Mouse (Mus musculus) left cerebral cortex, postnatal 4 days (tissue): ENCODE data around the gene Tex11. TPM values are rescaled to one million over a fixed set of nuclear protein-coding genes. Genes with fewer than 3 reads are reported as not detected.
A peak's percentile ranks its signal among the peaks of the same experiment; 100 is the strongest.
"Not testable (repeated sequence)": the region's sequence is repeated elsewhere in the genome, so short reads cannot be mapped to it uniquely, and the experiment has no call there.

Source experiments
- DNase-seq: peaks from one replicate; pipeline ENCODE4 v3.0.0-alpha.2; 2022
- intact Hi-C: fragments of 180-260 bp; cut with DNase I; formaldehyde crosslinking; loops from one replicate; pipeline ENCODE4 v1.15.1; 2025
- total RNA-seq, 2 experiments: library from RNA; stranded (reverse); gene quantifications; 2 replicates each; pipeline ENCODE4 v1.2.3; 2021

Tex11 gene
- under 1 TPM in 1 of 2 experiments, not detected in 1; 0.18 TPM for total RNA-seq

GRCm38 (mm10) chrX:101059541-101059940 lies at the start of gene Tex11:
Gene Tex11 (minus strand): TSS chrX:101059667.
- intact Hi-C loops, result no loop called here
- no peak for DNase-seq

DNA sequence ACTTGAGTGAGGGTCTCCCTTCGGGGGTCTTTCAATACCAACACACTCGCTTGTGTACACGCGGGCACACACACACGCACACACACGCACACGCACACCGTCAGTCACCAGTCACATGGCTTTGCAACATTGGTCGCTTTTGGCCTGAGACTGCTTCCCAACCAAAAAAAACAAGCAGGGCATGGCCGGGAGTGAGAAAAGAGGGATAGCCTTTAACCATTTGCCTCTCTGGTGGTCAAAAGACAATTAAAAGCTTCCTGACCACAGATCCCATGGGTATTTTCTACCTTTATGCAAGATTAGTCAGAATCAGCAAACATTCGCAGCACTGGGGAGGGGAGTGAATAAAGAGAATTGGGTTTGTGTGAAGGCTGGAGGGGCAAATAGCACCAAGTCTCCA lies 26.5 kb upstream of the Tex11 start, which contains the start of gene Slc7a3:
TSS of gene Slc7a3 (minus strand) at position 101 of the 400 bp plus-strand sequence.
- DNase-seq, result no peak
- intact Hi-C loops, result no loop called here

- DNase-seq, intact Hi-C loops: not testable (repeated sequence)
These were observed 25.7 kb upstream of the Tex11 start for GRCm38 (mm10) chrX:101085211-101085610.

DNA sequence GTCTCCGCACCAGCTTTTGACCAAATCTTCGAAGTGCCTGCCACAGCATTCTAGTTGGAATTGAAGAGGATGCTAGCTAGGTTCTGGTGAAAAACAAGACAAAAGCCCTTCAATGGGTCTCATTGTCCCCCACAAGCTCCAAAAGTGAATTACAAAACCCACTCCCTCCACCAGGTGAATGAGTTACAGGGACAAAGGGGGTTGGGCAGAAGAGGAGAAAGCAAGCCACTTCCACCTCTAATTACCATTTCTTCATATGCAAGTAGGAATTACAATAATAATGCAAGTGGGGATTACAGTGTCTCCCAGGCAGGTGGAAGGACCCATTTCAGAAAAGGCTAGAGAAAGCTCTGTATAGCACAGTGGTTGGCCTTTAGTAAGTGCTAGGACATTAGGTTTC lies 24.7 kb upstream of the Tex11 start:
- DNase-seq, result no peak
- intact Hi-C loops, result no loop called here

DNA sequence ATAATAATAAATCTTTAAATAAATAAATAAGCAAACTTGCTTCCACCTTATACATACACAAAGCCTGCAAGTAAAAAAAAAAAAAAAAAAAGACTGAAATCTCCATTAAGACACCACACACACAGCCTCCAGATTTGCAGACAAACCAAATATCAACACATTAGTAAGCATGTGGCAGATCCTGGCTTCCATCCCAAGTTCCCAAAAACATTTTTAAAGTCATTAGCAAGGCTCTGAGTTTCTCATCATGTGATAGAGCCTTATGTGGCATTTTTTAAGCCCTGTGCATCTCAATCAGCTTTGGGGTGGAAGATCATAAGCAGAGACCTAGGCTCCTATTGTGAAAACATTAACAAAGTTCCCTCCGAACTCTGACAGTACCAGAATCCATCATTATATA lies 5.8 kb upstream of the Tex11 start:
- no peak for DNase-seq
- intact Hi-C loops, result no loop called here

DNA sequence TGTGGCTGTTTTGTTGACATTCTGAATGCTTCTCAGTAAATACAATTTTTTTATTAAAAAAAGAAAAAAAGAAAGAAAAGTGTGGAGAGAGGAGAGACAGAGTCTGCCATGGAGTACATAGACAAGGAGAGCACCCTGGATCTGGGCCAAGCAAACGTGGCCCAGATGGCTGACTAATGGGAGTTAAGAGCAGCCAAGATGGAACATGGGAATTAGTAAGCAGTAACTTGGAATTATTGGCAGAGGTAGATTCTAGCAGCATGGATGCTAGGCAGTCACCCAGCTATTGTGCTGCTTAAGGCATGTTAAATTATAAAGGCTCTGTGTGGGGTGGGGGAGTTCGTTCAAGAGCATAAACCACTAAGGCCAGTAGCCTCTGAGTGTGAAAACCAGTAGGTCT lies 4.0 kb upstream of the Tex11 start:
- peak; percentile 57 for DNase-seq
- intact Hi-C loops, result no loop called here

DNA sequence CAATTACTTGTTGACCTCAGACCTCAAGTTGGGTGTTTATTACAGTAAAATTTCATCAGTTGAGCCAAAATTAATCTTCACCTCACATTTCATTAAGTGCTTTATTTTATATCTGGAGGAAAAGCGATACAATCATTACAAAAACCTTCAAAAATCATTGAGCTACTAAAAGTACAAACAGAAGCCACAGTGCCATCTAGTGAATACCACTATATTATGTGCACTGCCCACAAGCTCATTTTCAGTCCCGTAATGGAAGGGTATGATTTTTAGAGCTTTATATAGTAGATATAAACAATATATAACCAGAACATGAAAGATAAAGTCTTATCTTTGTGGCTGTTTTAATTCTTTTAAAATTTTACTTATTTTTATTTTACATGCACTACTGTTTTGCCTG lies 115.8 kb downstream of the Tex11 start:
- intact Hi-C loops, result loop anchor here (10.0 kb wide), 1 partner anchor 169 kb away; no protein-coding TSS in a partner anchor

DNA sequence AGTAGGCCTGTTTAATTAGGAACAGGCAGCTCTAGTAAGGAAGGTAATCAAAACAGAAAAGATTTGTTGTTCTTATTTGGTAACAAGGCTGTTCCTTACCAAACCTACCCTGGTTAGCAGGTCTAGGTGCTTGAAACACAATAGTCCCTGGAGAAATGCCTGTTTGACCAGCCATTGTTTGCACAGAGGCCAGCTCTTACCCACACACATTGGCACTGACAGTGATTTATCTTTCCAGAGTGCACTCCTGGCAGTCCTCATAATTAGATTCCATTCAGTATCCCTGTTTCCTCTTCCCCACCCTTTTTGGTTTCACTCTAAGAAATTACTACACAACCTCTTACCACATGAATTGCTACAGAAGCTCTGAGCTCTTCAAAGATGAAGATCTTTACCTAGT lies 220.3 kb downstream of the Tex11 start:
- DNase-seq, result no peak
- intact Hi-C loops, result no loop called here

More for the DNA sequence above, 115.8 kb downstream of the Tex11 start:
- DNase-seq, result no peak

DNA sequence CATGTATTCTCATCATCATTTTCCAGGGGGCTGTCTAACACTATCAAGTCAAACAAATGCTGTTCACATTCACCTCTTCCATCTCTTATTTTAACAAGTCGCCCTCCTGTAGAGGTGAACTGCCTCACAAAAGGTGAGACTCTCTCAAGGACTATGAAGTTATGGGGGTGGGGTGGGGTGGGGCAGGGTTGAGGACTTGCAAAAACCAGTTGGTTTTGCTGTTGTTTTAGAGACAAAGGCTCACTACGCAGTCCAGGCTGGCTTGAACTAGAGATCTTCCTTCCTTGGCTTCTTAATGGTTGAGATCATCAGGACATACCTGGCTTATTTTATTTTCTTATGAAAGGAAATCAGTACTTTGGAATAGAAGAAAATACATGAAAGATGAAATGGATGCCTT lies 226.7 kb downstream of the Tex11 start:
- intact Hi-C loops, result no loop called here
- no peak for DNase-seq

GRCm38 (mm10) chrX:100825557-100825956 lies 233.9 kb downstream of the Tex11 start:
- intact Hi-C loops, result no loop called here
- no peak for DNase-seq

GRCm38 (mm10) chrX:100821149-100821548 lies 238.3 kb downstream of the Tex11 start:
- intact Hi-C loops, result no loop called here
- DNase-seq, result no peak

DNA sequence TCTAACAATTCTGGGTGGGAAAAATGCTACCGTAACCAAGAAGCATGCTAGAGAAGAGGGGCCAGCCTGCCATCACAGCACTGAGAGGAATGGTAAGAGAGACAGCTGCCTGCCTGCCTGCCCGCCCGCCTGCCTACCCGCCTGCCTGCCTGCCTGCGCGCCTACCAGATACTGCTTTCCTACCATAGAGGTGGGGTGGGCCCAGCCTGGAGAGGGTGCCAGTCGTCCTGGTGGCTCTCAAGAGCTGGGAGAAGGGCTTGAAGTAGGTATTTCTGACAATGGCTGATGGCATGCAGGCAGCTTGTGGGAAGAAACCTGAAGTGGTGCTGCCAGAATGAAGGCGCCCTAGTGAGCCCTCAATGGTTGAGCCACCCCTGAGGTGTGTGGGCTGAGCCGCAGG lies 240.8 kb downstream of the Tex11 start:
- DNase-seq, result no peak
- intact Hi-C loops, result no loop called here

GRCm38 (mm10) chrX:100815766-100816165 lies 243.7 kb downstream of the Tex11 start:
- peak; percentile 68 for DNase-seq
- intact Hi-C loops, result no loop called here

DNA sequence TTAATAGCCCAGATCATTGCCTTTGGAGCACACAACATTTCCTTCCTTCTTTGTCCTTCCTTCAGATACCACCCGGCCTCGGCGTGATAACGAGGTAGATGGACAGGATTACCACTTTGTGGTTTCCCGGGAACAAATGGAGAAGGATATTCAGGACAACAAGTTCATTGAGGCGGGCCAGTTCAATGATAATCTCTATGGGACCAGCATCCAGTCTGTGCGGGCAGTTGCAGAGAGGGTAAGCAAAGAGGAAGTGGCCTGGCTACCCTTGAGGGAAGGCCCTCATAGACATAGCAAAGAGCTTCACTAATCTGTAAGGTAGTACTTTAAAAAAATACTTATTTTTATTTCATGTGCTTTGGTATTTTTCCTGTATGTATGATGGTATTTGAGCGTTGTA lies 245.3 kb downstream of the Tex11 start:
- no peak for DNase-seq
- intact Hi-C loops, result no loop called here

GRCm38 (mm10) chrX:100811129-100811528 lies 248.3 kb downstream of the Tex11 start:
- DNase-seq, result no peak
- intact Hi-C loops, result no loop called here

- intact Hi-C loops, result no loop called here
- no peak for DNase-seq
These were observed 257.4 kb downstream of the Tex11 start for GRCm38 (mm10) chrX:100802034-100802433.

DNA sequence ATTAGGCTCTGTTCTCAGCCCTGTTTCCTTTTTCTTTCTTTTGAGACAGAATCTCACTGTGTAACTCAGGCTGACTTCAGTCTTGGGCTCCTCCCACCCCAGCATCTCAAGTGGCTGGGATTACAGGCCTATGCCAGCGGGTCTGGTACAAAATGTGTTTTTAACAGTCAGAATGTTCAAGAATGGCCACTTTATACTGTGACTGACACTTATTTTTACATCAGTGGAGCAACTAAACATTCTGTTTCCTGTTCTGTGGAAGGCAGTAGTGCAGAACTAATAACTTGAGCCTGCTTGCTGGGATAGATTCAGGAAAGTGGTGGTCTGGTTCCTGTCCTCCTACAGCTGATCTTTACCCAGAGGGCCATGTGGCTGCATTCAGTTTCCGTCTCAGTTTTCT lies 258.8 kb downstream of the Tex11 start:
- intact Hi-C loops, result no loop called here
- no peak for DNase-seq

DNA sequence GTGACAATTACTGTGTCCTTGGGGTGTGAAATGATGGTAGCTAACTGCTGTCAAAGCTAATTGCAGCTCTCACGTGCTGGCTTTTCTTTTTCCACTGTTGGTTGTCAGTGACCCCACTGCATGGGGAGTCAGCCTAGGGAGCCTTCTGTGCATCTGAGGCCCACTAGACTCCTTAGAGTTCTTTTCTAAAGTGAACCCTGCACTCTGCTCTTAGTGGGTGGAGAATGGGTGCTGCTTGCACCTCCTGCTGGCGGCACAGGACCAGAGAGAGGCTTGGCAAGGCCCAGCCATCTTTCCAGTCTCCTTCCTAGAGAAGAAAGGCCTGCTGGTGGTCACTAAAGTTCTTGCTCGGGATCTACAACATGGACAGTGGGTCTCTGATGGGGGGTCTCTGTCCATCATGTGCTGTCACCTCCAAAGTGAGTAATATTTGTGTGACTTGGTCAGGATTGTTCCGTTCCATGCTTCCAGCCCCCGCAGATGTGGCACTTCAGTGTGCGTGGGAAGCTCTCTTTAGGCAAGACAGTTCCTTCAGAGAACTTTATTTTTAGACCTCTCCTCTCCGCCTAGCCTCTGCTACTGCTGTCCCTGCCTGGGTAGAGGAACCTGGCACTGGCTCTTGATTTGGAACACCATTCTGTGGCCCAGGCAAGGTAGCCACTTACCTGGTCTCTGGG lies 261.5 kb downstream of the Tex11 start:
- intact Hi-C loops, result no loop called here
- DNase-seq, result no peak

DNA sequence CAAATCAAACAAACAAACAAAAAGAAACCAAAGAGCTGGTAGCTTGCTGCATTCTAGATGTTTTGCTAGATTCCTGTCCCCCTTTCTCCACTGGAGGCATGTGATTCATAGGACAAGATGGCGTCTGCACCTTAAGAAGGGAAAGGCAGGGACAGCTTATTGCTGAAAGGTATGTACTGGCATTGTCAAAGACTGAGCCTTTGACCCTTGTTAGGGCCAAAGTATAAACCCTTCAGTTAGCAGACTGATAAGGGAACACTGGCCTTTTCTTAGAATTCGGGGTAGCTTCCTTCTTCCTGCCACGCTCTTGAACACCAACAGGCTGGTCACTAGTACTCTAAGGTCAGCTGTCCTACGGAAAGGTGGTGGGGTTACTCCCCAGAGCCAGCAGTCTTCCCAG lies 262.1 kb downstream of the Tex11 start:
- intact Hi-C loops, result no loop called here
- DNase-seq, result no peak

DNA sequence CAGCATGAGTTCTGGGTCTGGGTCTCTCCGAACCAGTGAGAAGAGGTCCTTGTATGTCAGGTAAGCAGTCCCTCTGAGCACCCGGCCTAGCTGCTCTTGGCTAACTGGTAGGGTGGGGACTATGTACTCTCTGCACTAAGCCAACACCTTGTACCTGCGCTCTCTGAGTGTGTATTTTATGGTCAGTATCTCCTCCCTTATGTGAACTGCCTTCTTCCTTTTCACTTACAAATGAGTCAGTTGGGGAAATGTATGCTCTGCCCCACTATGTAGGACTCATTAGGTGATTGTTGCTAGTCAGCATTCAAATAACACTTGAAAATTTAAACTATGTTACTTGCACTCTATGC lies 262.8 kb downstream of the Tex11 start:
- intact Hi-C loops, result no loop called here
- no peak for DNase-seq

DNA sequence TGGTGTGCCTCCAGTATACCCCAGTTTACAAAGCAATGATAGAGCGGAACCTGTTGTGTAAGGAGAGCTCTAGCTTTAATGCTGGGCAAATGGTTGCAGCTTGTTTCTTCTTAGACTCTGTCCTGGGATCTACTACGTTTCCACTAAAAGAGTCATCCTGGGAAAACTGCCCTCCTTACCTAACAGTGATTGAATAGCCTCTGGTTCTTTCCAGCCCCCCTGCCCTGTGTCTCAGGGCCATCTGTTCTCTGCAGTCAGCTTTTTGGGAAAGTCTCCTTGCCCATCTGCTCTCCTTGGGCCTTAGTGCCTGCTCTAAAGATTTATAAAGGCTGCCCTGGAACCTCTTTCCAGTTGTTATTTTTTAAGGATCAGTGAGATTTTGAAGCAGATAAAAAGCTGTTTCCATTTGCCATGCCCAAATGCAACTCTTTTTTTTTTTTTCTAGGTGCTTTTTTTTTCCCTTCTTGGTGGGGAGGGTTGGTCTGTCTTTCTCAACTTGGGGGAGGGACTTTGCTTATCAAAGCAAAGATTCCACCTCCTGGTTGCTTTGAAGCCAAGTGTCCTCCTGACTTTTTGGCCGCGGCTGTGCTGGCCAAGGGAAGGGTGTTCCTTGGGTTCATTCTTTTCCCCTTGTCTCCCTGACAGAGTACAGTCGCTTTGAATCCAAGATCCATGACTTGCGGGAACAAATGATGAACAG lies 263.3 kb downstream of the Tex11 start:
- intact Hi-C loops, result no loop called here
- peak; percentile 32 for DNase-seq

- intact Hi-C loops, result no loop called here
- no peak for DNase-seq
These were observed 270.1 kb downstream of the Tex11 start for GRCm38 (mm10) chrX:100789322-100789721.
